Mouse (Mus musculus) forebrain, embryonic 14.5 days (tissue): ENCODE data around the gene Tbx21. TPM values are rescaled to one million over a fixed set of nuclear protein-coding genes. Genes with fewer than 3 reads are reported as not detected.
A peak's percentile ranks its signal among the peaks of the same experiment; 100 is the strongest.

Source experiments
- ATAC-seq: fragments of 200-750 bp; cut with Nextera tagmentation; 2 replicates; pipeline ENCODE4 v1.8.0; 2017; ENCODE audit warnings: mild to moderate bottlenecking, moderate library complexity
- DNase-seq: peaks from one replicate; pipeline ENCODE4 v3.0.0-alpha.2; 2015; ENCODE audit warnings: low spot score
- H3K27ac ChIP-seq: fragments of 300-500 bp; sonication (generic); 2 replicates; pipeline ENCODE4 v1.5.1; 2014; ENCODE audit warnings: low read depth, mild to moderate bottlenecking, control low read depth, low read length, moderate library complexity
- H3K27me3 ChIP-seq: fragments of 300-500 bp; sonication (generic); replicated peaks from 2 replicates; pipeline ENCODE4 v1.6.1; 2014; ENCODE audit warnings: low read length, control low read depth, mixed read lengths; ENCODE audit not compliant: control insufficient read depth, insufficient read depth
- H3K36me3 ChIP-seq: fragments of 300-500 bp; sonication (generic); 2 replicates; pipeline ENCODE4 v1.6.1; 2014; ENCODE audit warnings: low read length, control low read depth; ENCODE audit not compliant: control insufficient read depth, insufficient read depth
- H3K4me1 ChIP-seq: fragments of 300-500 bp; sonication (generic); 2 replicates; pipeline ENCODE4 v1.6.1; 2014; ENCODE audit warnings: antibody characterized with exemption, low read length, control low read depth; ENCODE audit not compliant: control insufficient read depth, insufficient read depth
- H3K4me2 ChIP-seq: fragments of 300-500 bp; sonication (generic); 2 replicates; pipeline ENCODE4 v1.6.1; 2014; ENCODE audit warnings: mild to moderate bottlenecking, control low read depth, low read length
- H3K4me3 ChIP-seq: fragments of 300-500 bp; sonication (generic); 2 replicates; pipeline ENCODE4 v1.5.1; 2014; ENCODE audit warnings: low read depth, low read length, control low read depth
- H3K9ac ChIP-seq: fragments of 300-500 bp; sonication (generic); 2 replicates; pipeline ENCODE4 v1.6.1; 2014; ENCODE audit warnings: mild to moderate bottlenecking, low read length, control low read depth, moderate library complexity
- H3K9me3 ChIP-seq: fragments of 300-500 bp; sonication (generic); replicated peaks from 2 replicates; pipeline ENCODE4 v1.6.1; 2016; ENCODE audit warnings: low read length, control low read depth, mixed read lengths; ENCODE audit not compliant: control insufficient read depth
- WGBS: fragments of 180-500 bp; shearing (Covaris S2); extraction: QIAGEN DNeasy Blood & Tissue Kit; methylation state at CpG from one replicate; pipeline ENCODE4 v1.1.7; 2014; 5-methylcytosine and 5-hydroxymethylcytosine counted together
- polyA plus RNA-seq: library from polyadenylated mRNA; unstranded; fragments of >200 nt; fragmentation: Nextera tagmentation; extraction: Ambion mirVana; gene quantifications from 2 replicates; pipeline ENCODE4 v1.2.1, GENCODE M21; 2014

Gene Tbx21
- polyA plus RNA-seq, 1 experiment from 2014 or later = 0.13 TPM

- Histone ChIP-seq H3K27me3 (no peaks in the 10 kb centered on the region), H3K4me3 (no peak overlapping the region), H3K9ac (no peak overlapping the region), H3K4me2 (no peak overlapping the region), H3K27ac (no peak overlapping the region), H3K4me1 (no peaks in the 10 kb centered on the region), H3K36me3 (peaks cover 32% of the 10 kb centered on the region), H3K9me3 (no peaks in the 10 kb centered on the region)
- DNase-seq (no peak), ATAC-seq (no peak)
- 84% methylated on average over 12 of the region's 12 CpGs for WGBS
Measured at GRCm38 (mm10) chr11:97065538-97066295, 49.4 kb downstream of the Tbx21 start.

- Histone ChIP-seq H3K4me3 (no peak overlapping the region), H3K9me3 (no peaks in the 10 kb centered on the region), H3K27ac (peak overlapping the region; percentile 55), H3K4me1 (no peaks in the 10 kb centered on the region), H3K4me2 (no peak overlapping the region), H3K9ac (no peak overlapping the region), H3K36me3 (peaks cover 48% of the 10 kb centered on the region), H3K27me3 (no peaks in the 10 kb centered on the region)
- WGBS = 87% methylated on average over 3 of the region's 3 CpGs
- DNase-seq (no peak), ATAC-seq (no peak)
Measured at GRCm38 (mm10) chr11:97063921-97064295, 51.2 kb downstream of the Tbx21 start.

- ATAC-seq = peak; percentile 63; the same call in 1 of the 2 replicates
- Histone ChIP-seq H3K27ac (peak overlapping the region; percentile 55), H3K4me3 (no peak overlapping the region), H3K9me3 (no peaks in the 10 kb centered on the region), H3K27me3 (no peaks in the 10 kb centered on the region), H3K36me3 (peaks cover 45% of the 10 kb centered on the region), H3K4me1 (no peaks in the 10 kb centered on the region), H3K9ac (peak overlapping the region; percentile 35; the same call in 1 of the 2 replicates), H3K4me2 (no peak overlapping the region)
- 5% methylated on average over 9 of the region's 9 CpGs for WGBS
- DNase-seq = peak; percentile 72
Measured at GRCm38 (mm10) chr11:97063274-97063920, 51.7 kb downstream of the Tbx21 start.

- Histone ChIP-seq H3K4me1 (peaks cover 13% of the 10 kb centered on the region), H3K4me3 (no peak overlapping the region), H3K36me3 (peaks cover 44% of the 10 kb centered on the region), H3K27ac (no peak overlapping the region), H3K27me3 (no peaks in the 10 kb centered on the region), H3K9me3 (no peaks in the 10 kb centered on the region), H3K4me2 (no peak overlapping the region; the same call in 1 of the 2 replicates), H3K9ac (peak overlapping the region; percentile 88; the same call in 1 of the 2 replicates)
- ATAC-seq = no peak
- 25% methylated on average over 11 of the region's 11 CpGs for WGBS
- no peak for DNase-seq
Measured at GRCm38 (mm10) chr11:97052219-97052646, 62.9 kb downstream of the Tbx21 start.

- 26% methylated on average over 13 of the region's 13 CpGs for WGBS
- ATAC-seq (peak; percentile 27; the same call in 1 of the 2 replicates), DNase-seq (peak; percentile 24)
- H3K27ac ChIP-seq = peak overlapping the region; percentile 39; the same call in 1 of the 2 replicates
- H3K4me1 ChIP-seq = peaks cover 13% of the 10 kb centered on the region
- peaks cover 41% of the 10 kb centered on the region for H3K36me3 ChIP-seq
- H3K4me3 ChIP-seq = peak overlapping the region; percentile 66
- H3K9ac ChIP-seq = peak overlapping the region; percentile 88
- H3K9me3 ChIP-seq = no peaks in the 10 kb centered on the region
- H3K27me3 ChIP-seq = no peaks in the 10 kb centered on the region
- H3K4me2 ChIP-seq = peak overlapping the region; percentile 93
Measured at GRCm38 (mm10) chr11:97050944-97051586, 64.1 kb downstream of the Tbx21 start.

GRCm38 (mm10) chr11:97050216-97050943 lies 64.8 kb downstream of the Tbx21 start, which contains the start of gene Osbpl7:
Gene Osbpl7, plus strand, starts transcription at chr11:97050628.
- H3K4me1 ChIP-seq = peaks cover 13% of the 10 kb centered on the region
- 6% methylated on average over 18 of the region's 18 CpGs for WGBS
- no peaks in the 10 kb centered on the region for H3K27me3 ChIP-seq
- no peaks in the 10 kb centered on the region for H3K9me3 ChIP-seq
- peak within 1 kb of the TSS; percentile 39; the same call in 1 of the 2 replicates for H3K27ac ChIP-seq
- H3K9ac ChIP-seq = peak within 1 kb of the TSS; percentile 88
- peak within 1 kb of the TSS; percentile 93 for H3K4me2 ChIP-seq
- DNase-seq (peak; percentile 83), ATAC-seq (peak; percentile 93)
- H3K4me3 ChIP-seq = peak within 1 kb of the TSS; percentile 66
- peaks cover 35% of the 10 kb centered on the region for H3K36me3 ChIP-seq

GRCm38 (mm10) chr11:97049492-97050085 lies 65.5 kb downstream of the Tbx21 start:
- H3K9me3 ChIP-seq = no peaks in the 10 kb centered on the region
- no peaks in the 10 kb centered on the region for H3K27me3 ChIP-seq
- no peak overlapping the region for H3K27ac ChIP-seq
- 77% methylated on average over 6 of the region's 6 CpGs for WGBS
- peaks cover 13% of the 10 kb centered on the region for H3K4me1 ChIP-seq
- no peak overlapping the region for H3K9ac ChIP-seq
- ATAC-seq (no peak), DNase-seq (no peak)
- H3K4me3 ChIP-seq = no peak overlapping the region
- H3K36me3 ChIP-seq = peaks cover 27% of the 10 kb centered on the region
- no peak overlapping the region for H3K4me2 ChIP-seq

GRCm38 (mm10) chr11:97048090-97048650 lies 67.0 kb downstream of the Tbx21 start:
- Histone ChIP-seq H3K9ac (no peak overlapping the region), H3K4me2 (no peak overlapping the region), H3K4me3 (no peak overlapping the region), H3K36me3 (peaks cover 16% of the 10 kb centered on the region), H3K9me3 (no peaks in the 10 kb centered on the region), H3K27me3 (no peaks in the 10 kb centered on the region), H3K4me1 (peaks cover 13% of the 10 kb centered on the region), H3K27ac (no peak overlapping the region)
- no peak for DNase-seq
- 89% methylated on average over 8 of the region's 8 CpGs for WGBS
- ATAC-seq = no peak
